Mouse (Mus musculus): ENCODE results near the gene Lrrc4c. TPM values are rescaled to one million over a fixed set of nuclear protein-coding genes. Genes with fewer than 3 reads are reported as not detected.

Lrrc4c gene
- polyA plus RNA-seq, 1 experiment from 2014 or later, result 2.3 TPM

GRCm38 (mm10) chr2:96401186-96401811 lies 83.3 kb downstream of the Lrrc4c start:
- no peak overlapping the region for H3K27ac ChIP-seq (replicated peaks)
- H3K27me3 ChIP-seq (ENCODE audit: control insufficient read depth, insufficient read depth, low read length), result no peaks in the 10 kb centered on the region
- no peaks in the 10 kb centered on the region for H3K36me3 ChIP-seq (ENCODE audit: control insufficient read depth, insufficient read depth, low read length)
- no peak for TF ChIP-seq EP300 (optimal IDR thresholded peaks at IDR 0.05)
- TF ChIP-seq CTCF (IDR thresholded peaks at IDR 0.05; ENCODE audit: low read depth), result no peak
- H3K9ac ChIP-seq (ENCODE audit: low read length), result no peak overlapping the region
- 75% methylated on average over 1 of the region's 1 CpGs for WGBS
- H3K4me1 ChIP-seq (replicated peaks; ENCODE audit: control insufficient read depth, insufficient read depth), result no peaks in the 10 kb centered on the region
- no peak for DNase-seq (ENCODE audit: low spot score)
- ATAC-seq (ENCODE audit: low FRiP score, low TSS enrichment), result no peak
- no peak overlapping the region for H3K4me3 ChIP-seq (ENCODE audit: low read depth, low read length)
- no peaks in the 10 kb centered on the region for H3K9me3 ChIP-seq (ENCODE audit: control insufficient read depth, low read length)
- H3K4me2 ChIP-seq (replicated peaks; ENCODE audit: low read depth), result no peak overlapping the region

- DNase-seq (ENCODE audit: low spot score) (no peak), ATAC-seq (ENCODE audit: low FRiP score, low TSS enrichment) (no peak)
- 46% methylated on average over 2 of the region's 2 CpGs for WGBS
- Histone ChIP-seq H3K36me3 (ENCODE audit: control insufficient read depth, insufficient read depth, low read length) (no peaks in the 10 kb centered on the region), H3K27ac (replicated peaks) (no peak overlapping the region), H3K27me3 (ENCODE audit: control insufficient read depth, insufficient read depth, low read length) (no peaks in the 10 kb centered on the region), H3K9me3 (ENCODE audit: control insufficient read depth, low read length) (no peaks in the 10 kb centered on the region), H3K4me2 (replicated peaks; ENCODE audit: low read depth) (no peak overlapping the region), H3K9ac (ENCODE audit: low read length) (no peak overlapping the region), H3K4me3 (ENCODE audit: low read depth, low read length) (no peak overlapping the region), H3K4me1 (replicated peaks; ENCODE audit: control insufficient read depth, insufficient read depth) (no peaks in the 10 kb centered on the region)
- no peak for TF ChIP-seq CTCF (IDR thresholded peaks at IDR 0.05; ENCODE audit: low read depth)
- TF ChIP-seq EP300 (optimal IDR thresholded peaks at IDR 0.05), result no peak
Observed at GRCm38 (mm10) chr2:96402514-96402913, 84.5 kb downstream of the Lrrc4c start.

- 85% methylated on average over 8 of the region's 8 CpGs for WGBS
Observed at GRCm38 (mm10) chr2:96406856-96407255, 88.9 kb downstream of the Lrrc4c start.

GRCm38 (mm10) chr2:96411182-96411581 lies 93.2 kb downstream of the Lrrc4c start:
- TF ChIP-seq EP300 (optimal IDR thresholded peaks at IDR 0.05) (no peak), CTCF (IDR thresholded peaks at IDR 0.05; ENCODE audit: low read depth) (no peak)
- no peak for DNase-seq (ENCODE audit: low spot score)
- Histone ChIP-seq H3K27ac (replicated peaks) (no peak overlapping the region), H3K4me1 (replicated peaks; ENCODE audit: control insufficient read depth, insufficient read depth) (no peaks in the 10 kb centered on the region), H3K36me3 (ENCODE audit: control insufficient read depth, insufficient read depth, low read length) (no peaks in the 10 kb centered on the region), H3K27me3 (ENCODE audit: control insufficient read depth, insufficient read depth, low read length) (no peaks in the 10 kb centered on the region), H3K9ac (ENCODE audit: low read length) (no peak overlapping the region), H3K4me3 (ENCODE audit: low read depth, low read length) (no peak overlapping the region), H3K4me2 (replicated peaks; ENCODE audit: low read depth) (no peak overlapping the region), H3K9me3 (ENCODE audit: control insufficient read depth, low read length) (no peaks in the 10 kb centered on the region)
- 82% methylated on average over 1 of the region's 1 CpGs for WGBS
- no peak for ATAC-seq (ENCODE audit: low FRiP score, low TSS enrichment)

More at GRCm38 (mm10) chr2:96406856-96407255, 88.9 kb downstream of the Lrrc4c start:
- TF ChIP-seq EP300 (optimal IDR thresholded peaks at IDR 0.05) (no peak), CTCF (IDR thresholded peaks at IDR 0.05; ENCODE audit: low read depth) (no peak)
- Histone ChIP-seq H3K4me3 (ENCODE audit: low read depth, low read length) (no peak overlapping the region), H3K4me1 (replicated peaks; ENCODE audit: control insufficient read depth, insufficient read depth) (no peaks in the 10 kb centered on the region), H3K9ac (ENCODE audit: low read length) (no peak overlapping the region), H3K9me3 (ENCODE audit: control insufficient read depth, low read length) (no peaks in the 10 kb centered on the region), H3K36me3 (ENCODE audit: control insufficient read depth, insufficient read depth, low read length) (no peaks in the 10 kb centered on the region), H3K27me3 (ENCODE audit: control insufficient read depth, insufficient read depth, low read length) (no peaks in the 10 kb centered on the region), H3K27ac (replicated peaks) (no peak overlapping the region), H3K4me2 (replicated peaks; ENCODE audit: low read depth) (no peak overlapping the region)
- ATAC-seq (ENCODE audit: low FRiP score, low TSS enrichment) (no peak), DNase-seq (ENCODE audit: low spot score) (no peak)

- no peak overlapping the region for H3K4me3 ChIP-seq (ENCODE audit: low read depth, low read length)
- H3K4me2 ChIP-seq (replicated peaks; ENCODE audit: low read depth), result no peak overlapping the region
- H3K27ac ChIP-seq (replicated peaks), result no peak overlapping the region
- no peak overlapping the region for H3K9ac ChIP-seq (ENCODE audit: low read length)
- no peak for DNase-seq (ENCODE audit: low spot score)
- no peak for TF ChIP-seq EP300 (optimal IDR thresholded peaks at IDR 0.05)
- TF ChIP-seq CTCF (IDR thresholded peaks at IDR 0.05; ENCODE audit: low read depth), result no peak
- H3K27me3 ChIP-seq (ENCODE audit: control insufficient read depth, insufficient read depth, low read length), result no peaks in the 10 kb centered on the region
- ATAC-seq (ENCODE audit: low FRiP score, low TSS enrichment), result no peak
- H3K36me3 ChIP-seq (ENCODE audit: control insufficient read depth, insufficient read depth, low read length), result no peaks in the 10 kb centered on the region
- no peaks in the 10 kb centered on the region for H3K9me3 ChIP-seq (ENCODE audit: control insufficient read depth, low read length)
- H3K4me1 ChIP-seq (replicated peaks; ENCODE audit: control insufficient read depth, insufficient read depth), result no peaks in the 10 kb centered on the region
Observed at GRCm38 (mm10) chr2:96461566-96461965, 143.6 kb downstream of the Lrrc4c start.

GRCm38 (mm10) chr2:96475674-96476073 lies 157.7 kb downstream of the Lrrc4c start:
- no peak for DNase-seq (ENCODE audit: low spot score)
- WGBS, result 77% methylated on average over 6 of the region's 6 CpGs
- no peaks in the 10 kb centered on the region for H3K27me3 ChIP-seq (ENCODE audit: control insufficient read depth, insufficient read depth, low read length)

More at GRCm38 (mm10) chr2:96475674-96476073, 157.7 kb downstream of the Lrrc4c start:
- TF ChIP-seq EP300 (optimal IDR thresholded peaks at IDR 0.05) (no peak), CTCF (IDR thresholded peaks at IDR 0.05; ENCODE audit: low read depth) (no peak)
- H3K9me3 ChIP-seq (ENCODE audit: control insufficient read depth, low read length), result no peaks in the 10 kb centered on the region
- ATAC-seq (ENCODE audit: low FRiP score, low TSS enrichment), result no peak
- H3K36me3 ChIP-seq (ENCODE audit: control insufficient read depth, insufficient read depth, low read length), result no peaks in the 10 kb centered on the region
- no peak overlapping the region for H3K4me3 ChIP-seq (ENCODE audit: low read depth, low read length)
- no peaks in the 10 kb centered on the region for H3K4me1 ChIP-seq (replicated peaks; ENCODE audit: control insufficient read depth, insufficient read depth)
- H3K9ac ChIP-seq (ENCODE audit: low read length), result no peak overlapping the region
- no peak overlapping the region for H3K27ac ChIP-seq (replicated peaks)
- H3K4me2 ChIP-seq (replicated peaks; ENCODE audit: low read depth), result no peak overlapping the region
